Mouse (Mus musculus) layer of hippocampus, postnatal 10 days (tissue): ENCODE data around the gene Cyp27b1. TPM values are rescaled to one million over a fixed set of nuclear protein-coding genes. Genes with fewer than 3 reads are reported as not detected.
"Not testable (repeated sequence)": the region's sequence is repeated elsewhere in the genome, so short reads cannot be mapped to it uniquely, and the experiment has no call there.

Experiments used
- DNase-seq, 2 experiments: peaks; one replicate each; pipeline ENCODE4 v3.0.0; 2021; ENCODE audit warnings: low spot score in 2 of 2
- total RNA-seq, 2 experiments: library from RNA; stranded (reverse); gene quantifications; 2 replicates each; pipeline ENCODE4 v1.2.3; 2021

Cyp27b1 gene
- total RNA-seq, 2 experiments from 2014 or later: 0.45 to 0.75 TPM

- no peak for DNase-seq
Measured at GRCm38 (mm10) chr10:127069281-127070189, 21.5 kb downstream of the Cyp27b1 start.

GRCm38 (mm10) chr10:127070190-127071121 is 22.4 kb downstream of the Cyp27b1 start, which contains the start of gene Tspan31:
Gene Tspan31, minus strand, starts transcription at chr10:127070264.
- DNase-seq: peak; percentile 84 to 90

DNA sequence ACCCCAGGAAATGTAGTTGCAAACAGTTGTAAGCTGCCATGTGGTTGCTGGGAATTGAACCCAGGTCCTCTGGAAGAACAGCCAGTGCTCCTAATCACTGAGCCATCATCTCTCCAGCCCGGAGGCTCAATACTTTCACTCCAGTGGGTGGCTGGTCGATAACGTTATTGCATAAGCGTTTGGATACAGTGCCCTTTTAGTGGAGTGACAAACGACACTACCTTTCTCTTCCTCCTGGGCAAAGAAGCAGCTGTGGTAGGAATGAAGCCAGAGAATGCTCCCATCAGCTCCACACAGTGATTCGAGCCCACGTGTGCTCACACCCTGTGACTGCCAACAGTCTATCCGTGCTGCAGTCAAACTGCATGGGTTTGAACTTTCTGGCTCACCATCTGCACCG is 23.2 kb downstream of the Cyp27b1 start:
- DNase-seq: no peak

- DNase-seq: not testable (repeated sequence)
Measured at GRCm38 (mm10) chr10:127072270-127072669, 24.2 kb downstream of the Cyp27b1 start.

GRCm38 (mm10) chr10:127072969-127073368 is 24.9 kb downstream of the Cyp27b1 start:
- not testable (repeated sequence) for DNase-seq

DNA sequence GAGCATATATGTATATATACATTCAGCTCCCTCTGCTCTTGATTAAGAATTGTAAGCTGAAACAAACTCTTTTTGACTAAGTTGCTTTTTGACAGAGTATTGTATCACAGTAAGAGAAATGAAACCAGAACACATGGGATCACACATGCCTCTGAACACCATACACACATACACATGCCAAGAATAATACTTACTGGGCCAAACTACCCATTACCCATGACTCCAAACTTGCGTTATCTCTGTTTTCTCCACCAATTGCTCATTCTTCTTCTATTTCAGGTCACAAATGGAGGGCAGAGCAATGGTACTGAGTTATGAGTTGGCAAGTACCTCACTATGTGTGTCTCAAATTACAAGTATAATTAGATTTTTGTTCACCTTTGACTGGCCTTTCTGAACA is 25.9 kb downstream of the Cyp27b1 start:
- no peak for DNase-seq

DNA sequence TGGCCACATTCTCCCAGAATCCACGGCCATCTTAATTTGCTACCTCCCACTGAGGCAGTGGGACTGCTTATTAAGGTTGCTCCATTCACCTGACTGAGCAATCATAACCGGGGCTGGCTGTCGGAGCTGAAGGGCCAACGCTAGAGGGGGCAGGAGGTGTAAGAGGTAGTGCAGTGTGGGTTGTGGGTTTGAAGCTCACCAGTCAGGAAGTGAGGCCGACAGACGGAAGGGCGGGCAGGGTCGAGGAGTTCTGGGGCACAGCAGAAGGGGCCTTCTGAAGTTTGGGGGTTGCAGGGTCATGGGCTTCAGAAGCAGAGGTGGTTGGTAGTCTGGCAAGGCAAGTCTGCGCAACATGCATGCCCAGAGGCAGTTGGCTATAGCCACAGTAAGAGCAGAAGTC is 27.0 kb downstream of the Cyp27b1 start, which contains the start of gene Agap2:
TSS of gene Agap2 (plus strand) at position 205 of the 400 bp plus-strand sequence.
- no peak for DNase-seq

DNA sequence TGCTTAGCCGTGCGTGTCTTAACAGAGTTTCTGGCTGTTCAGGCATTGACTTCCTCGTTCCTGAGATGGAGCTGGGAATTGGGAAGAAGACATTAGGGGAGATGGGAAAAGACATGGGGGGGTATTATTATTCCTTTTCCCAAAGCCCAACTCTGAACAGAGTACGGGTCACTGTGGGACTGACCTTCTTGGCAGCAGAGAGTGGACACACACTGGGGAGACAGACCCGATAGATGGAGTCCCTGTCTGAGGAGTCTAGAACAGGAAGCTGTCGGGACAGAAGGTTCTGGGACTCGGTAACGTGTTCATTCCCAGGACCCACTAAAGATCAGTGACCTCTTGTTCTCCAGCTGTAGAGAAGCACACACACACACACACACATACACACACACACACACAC is 27.6 kb downstream of the Cyp27b1 start:
- no peak for DNase-seq

DNA sequence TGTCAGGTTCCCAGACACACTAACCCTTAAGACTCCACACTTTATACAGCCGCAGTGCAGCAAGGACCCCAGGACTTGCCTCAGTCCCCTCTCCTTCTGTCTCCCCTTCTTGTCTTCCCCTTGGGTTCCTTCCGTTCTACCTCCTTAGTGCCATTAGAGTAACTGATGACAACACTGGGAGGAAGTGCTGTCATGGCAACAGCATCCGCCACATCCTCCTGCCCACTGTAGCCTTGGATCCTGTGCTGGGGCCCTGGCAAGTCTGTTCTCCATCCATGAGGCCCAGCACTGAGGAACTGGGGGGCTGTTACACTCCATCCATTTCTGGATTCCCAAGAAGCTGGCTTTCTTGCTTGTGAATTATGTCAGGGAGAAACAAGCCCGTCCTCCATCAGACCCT is 28.0 kb downstream of the Cyp27b1 start:
- no peak for DNase-seq

DNA sequence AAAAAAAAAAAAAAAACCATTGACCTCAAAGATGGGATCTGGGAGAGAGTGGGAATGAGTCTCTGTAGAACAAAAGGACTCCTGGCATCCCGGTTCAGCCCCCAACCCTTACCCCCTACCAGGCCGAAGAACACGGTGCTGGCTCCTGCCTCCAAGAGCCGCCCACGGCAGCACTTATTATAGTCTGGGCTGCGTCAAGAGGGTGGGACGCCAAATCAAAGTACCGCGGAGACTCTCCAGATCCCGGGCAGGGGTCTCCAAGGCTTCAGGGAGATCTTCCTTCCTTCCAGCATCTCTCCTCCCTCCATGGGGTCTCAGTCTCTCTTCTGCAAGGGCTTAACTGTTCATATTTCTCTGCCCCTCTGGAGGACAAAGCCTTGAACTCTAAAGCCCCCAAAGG is 29.5 kb downstream of the Cyp27b1 start:
- no peak for DNase-seq

DNA sequence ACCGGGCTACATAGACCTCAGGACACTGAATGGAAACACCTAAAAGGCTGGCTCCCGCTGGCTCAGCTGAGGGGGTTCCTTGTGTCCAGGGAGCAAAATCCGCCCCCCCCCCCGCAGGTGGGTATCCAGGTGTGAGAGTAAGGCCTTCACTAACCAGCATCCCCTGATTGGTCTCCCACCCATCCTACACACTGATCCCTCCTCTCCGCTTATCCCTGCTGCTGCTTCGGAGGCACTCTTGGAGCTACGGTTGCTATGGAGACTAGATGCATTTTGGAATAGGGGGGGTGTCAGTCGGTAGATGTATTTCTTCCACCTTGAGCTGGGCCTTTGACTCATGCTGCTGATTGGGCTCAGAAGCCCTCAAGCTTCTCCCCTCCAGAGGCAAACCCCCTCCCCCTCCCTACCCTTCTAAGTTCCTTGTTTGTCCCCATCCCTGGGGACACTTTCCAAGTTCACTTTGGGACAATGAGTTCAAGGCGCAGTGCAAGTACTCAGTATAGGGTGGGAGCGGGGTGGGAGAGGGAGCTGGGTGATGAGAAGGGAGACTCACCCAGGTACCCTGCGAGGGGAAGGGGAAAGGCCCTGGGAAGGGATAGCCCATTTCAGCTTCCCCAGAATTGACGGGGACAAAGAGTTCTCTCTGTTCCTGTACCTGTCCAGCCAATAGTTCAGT is 30.1 kb downstream of the Cyp27b1 start:
- DNase-seq: no peak

DNA sequence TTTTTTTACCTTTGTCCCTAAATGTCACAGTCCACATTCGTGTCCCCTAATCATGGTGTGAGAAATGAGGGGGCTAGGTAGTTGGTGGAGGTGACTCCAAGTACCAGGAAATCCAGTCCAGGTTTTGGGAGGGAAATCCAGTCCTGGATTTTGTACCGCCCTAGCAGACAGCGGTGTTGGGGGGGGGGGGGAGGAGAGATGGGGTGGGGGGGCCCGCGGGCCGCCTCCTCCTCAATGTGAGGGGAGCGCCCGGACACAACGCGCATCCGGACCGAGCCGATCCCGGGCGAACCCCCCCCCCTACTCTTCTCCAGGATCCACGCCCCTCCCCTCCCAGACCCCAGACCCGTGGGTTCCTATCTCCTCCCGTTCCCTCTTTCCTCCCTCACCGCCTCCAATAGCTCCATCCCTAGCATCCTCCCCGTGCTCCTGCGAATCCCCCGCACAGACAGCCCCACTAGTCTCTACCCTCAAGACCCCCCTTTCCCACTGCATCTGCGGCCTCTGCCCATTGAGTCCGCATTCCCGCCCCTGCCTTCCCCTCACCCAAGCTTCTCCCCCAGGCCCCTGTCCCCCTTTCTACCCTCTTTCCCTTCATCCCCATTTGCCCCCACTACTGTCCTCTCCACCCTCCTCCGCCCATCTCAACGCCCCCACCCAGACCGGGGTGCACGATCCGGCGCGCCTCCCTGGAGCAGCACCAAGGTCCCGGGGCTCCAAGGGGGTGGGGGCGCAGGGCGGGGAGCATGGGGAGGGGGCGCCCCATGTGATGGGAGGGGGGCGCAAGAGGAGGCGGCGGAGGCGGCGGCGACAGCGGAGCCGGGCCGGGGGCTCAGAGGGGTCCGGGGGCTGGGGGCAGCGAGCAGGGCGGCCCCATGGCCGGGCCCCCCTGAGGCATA is 30.9 kb downstream of the Cyp27b1 start:
- DNase-seq: peak; percentile 80 to 82

GRCm38 (mm10) chr10:127079665-127080391 is 31.8 kb downstream of the Cyp27b1 start:
- DNase-seq: peak in 1 of 2 experiments; percentile 71

DNA sequence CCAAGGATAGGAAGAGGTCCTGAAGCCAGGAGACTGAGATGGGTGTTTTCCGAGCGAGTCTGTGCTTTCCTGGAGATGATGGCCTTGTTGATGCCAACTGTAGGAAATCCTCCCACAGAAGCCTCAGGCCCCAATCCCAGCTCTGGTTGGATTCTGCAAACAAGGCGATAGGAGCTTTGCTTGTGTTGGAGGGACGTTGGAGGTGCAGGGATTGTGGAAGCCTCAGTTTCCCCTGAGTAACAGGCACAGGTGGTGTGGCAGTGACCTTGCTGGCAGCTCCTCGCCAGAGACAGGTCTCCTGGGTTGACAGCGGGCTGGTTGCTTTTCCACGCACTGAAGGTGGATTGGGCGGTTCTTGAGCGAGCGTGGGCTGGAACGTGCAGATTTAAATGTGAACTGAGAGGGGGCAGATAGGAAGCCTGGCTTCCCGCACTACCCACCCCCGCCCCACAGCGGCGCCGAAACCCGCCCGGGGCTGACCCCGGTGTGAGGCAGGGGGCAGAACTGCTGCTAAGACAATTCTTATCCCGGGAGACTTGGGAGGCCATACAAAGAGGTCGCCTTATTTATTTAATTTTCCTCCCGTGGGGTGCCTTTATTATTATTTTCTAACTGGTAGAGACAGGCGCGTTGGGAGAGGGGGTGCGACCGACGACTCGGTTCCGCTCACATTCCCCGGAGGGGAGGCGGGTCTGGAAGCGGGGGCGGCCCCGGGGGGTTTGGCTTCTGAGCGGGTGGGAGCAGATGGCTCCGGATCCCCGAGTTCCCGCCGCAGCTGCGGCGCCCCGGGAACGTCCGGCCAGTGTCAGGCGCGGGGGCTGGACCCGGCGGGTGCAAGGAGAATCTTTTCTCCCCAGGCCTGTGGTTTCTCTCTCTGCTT is 33.1 kb downstream of the Cyp27b1 start:
- DNase-seq: peak in 1 of 2 experiments; percentile 65

- no peak for DNase-seq
Measured at GRCm38 (mm10) chr10:127081996-127082620, 34.1 kb downstream of the Cyp27b1 start.

GRCm38 (mm10) chr10:127083292-127083914 is 35.4 kb downstream of the Cyp27b1 start:
- no peak for DNase-seq

DNA sequence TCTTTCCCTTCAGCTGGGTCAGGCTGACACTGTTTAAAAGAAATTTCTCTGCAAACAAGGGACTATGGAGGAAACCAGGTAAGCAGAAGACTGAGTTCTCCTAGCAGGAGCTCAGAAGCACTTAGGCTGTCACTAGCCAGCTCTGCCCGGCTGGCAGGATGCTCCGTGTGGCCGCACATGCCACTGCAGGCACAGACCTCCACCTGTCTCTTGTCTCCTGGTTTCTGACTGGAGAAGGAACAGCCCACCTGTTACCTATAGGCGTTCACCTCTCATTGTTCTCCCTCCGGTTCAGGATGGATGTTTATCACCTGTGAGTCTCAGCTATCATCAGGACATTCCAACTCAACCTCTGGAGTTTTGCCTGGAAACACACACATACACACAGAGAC is 35.9 kb downstream of the Cyp27b1 start:
- DNase-seq: no peak
